Mouse (Mus musculus): ENCODE measurements at regions not wholly inside any gene's neighbourhood (a gene's known extent, or its start where the extent isn't known, plus 50 kb on each side); places are given as distances from the start of the nearest gene placed in this dataset.
A peak's percentile ranks its signal among the peaks of the same experiment; 100 is the strongest.

GRCm38 (mm10) chr1:138343451-138343850, 69.9 kb downstream of the Atp6v1g3 start:
- DNase-seq: peak in 1 of 2 experiments; percentile 57

DNA sequence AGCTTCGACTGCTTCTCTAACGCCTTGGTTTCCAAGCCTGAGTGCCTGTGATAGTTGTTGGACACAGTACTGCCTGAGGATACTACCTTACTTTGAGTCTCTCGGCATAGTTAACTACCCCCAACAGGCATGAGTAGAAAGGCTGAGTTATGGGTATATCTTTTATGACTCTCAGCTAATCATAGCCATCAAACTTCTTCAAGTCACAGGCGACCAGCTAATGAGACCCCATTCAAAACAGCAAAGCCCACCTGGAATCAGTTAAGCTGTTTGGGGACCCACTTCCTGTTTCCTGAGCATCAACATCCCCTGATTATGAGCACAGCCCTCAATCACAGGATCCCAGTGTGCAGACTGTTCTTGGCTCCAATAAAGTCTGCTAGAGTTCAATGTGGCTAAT, 71.4 kb downstream of the Atp6v1g3 start:
- no peak for DNase-seq

- DNase-seq: no peak
Observed at GRCm38 (mm10) chr1:138345992-138346391, 72.5 kb downstream of the Atp6v1g3 start.

GRCm38 (mm10) chr1:138346904-138347303, 73.4 kb downstream of the Atp6v1g3 start:
- DNase-seq: peak; percentile 38 to 73

DNA sequence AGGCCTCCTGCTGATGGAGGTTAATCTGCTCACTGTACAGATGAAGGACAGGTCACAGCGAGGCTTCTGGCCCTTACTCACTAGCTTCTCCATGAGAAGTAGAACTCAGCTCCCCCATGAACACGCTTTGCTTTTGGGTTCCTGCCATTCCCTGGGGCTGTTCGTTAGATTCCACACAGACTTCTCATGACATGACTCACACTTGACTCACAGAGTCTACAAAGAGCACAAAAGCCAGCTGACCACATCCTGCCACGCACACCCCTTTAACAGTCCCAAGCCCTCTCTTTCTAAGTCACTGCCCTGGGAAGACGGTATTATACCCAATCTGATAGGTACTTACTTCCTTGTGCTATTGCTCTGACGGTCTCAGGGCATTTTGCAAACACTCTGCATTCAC, 74.9 kb downstream of the Atp6v1g3 start:
- peak; percentile 40 to 63 for DNase-seq

- no peak for DNase-seq
Observed at GRCm38 (mm10) chr1:138349099-138349498, 75.6 kb downstream of the Atp6v1g3 start.

GRCm38 (mm10) chr1:138356407-138356806, 82.9 kb downstream of the Atp6v1g3 start:
- DNase-seq: no peak

GRCm38 (mm10) chr1:138362684-138363472, 89.3 kb downstream of the Atp6v1g3 start:
- DNase-seq: no peak

DNA sequence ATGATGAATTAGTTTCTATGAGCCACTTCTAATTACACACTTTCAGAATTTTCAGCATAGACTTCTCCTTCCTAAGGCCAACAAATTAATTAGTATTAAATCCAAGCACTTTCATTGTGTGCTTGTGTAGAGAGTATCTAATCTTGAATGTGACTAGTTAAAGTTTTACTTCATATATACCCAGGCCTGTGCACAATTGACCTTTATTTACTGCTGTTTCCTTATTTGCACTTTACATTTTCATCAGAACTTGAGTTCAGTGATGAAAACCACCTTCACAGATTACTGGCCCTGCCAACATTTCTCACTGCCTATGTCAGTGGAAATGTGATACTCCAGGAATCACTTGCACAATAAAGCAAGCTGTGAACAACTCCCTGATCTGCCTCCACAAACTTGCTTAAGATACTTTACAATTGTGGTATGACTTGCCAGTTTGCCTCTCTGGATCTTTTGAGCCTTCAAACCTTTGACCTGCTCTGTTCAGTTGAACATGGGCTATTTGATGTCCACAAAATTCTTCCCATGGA, 96.5 kb downstream of the Atp6v1g3 start:
- DNase-seq: no peak

- DNase-seq: no peak
Observed at GRCm38 (mm10) chr1:138371474-138371873, 97.9 kb downstream of the Atp6v1g3 start.

DNA sequence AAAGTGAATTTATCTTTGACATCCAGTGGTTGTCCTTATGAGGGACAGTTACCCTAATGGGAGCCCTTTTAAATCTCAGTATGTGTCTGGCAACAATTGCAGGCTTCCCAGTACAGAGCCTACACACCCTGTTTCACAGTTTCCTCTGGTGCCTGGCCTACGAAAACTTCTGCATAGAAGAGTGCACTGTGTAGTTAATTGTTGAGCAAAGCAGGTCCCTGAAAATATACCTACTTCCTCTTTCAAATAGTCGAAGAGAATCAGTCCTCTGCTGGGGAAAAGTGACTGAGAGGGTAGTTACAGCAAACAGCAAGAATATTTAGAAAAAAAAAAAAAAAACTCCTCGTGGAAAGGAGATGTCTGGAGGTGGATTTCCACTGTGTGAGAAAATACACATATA, 110.6 kb downstream of the Atp6v1g3 start:
- DNase-seq: no peak

GRCm38 (mm10) chr1:138385156-138385841, 111.8 kb downstream of the Atp6v1g3 start:
- no peak for DNase-seq

GRCm38 (mm10) chr1:138386001-138386400, 112.5 kb downstream of the Atp6v1g3 start:
- no peak for DNase-seq

- DNase-seq: no peak
Observed at GRCm38 (mm10) chr1:138388634-138389033, 115.1 kb downstream of the Atp6v1g3 start.

GRCm38 (mm10) chr1:138389676-138390075, 116.1 kb downstream of the Atp6v1g3 start:
- DNase-seq: no peak

DNA sequence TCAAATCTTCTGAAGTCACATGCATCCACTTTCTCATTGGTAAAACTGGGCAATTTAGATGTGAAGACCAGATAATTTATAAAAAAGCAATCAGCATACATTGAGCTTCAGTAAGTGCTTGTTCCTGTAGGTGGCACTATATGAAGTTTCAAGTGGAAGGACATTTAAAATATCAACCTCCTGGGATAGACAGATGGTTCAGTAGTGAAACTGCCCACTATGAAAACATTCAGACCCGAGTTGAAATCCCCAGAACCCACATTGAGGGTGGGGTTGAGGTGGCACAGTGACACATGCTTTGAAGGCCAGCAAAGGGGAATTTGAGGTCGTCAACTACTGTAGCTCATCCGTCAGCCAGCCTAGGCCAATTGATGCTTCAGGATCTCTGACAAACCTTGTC, 145.1 kb downstream of the Atp6v1g3 start:
- DNase-seq: no peak

- no peak for DNase-seq
Observed at GRCm38 (mm10) chr1:138427416-138427815, 153.9 kb downstream of the Atp6v1g3 start.
